13 mouse cellular contexts compared by ENCODE assay signal in genomic region chr4:57109543-57109942, GRCm38 (mm10).
"Had no signal": no experiment of that assay in that cellular context is flagged by ENCODE, and none has a peak within 500 bp of the region (broad histone marks: within the 10 kb centered on the region; RNA-seq: fewer than 3 reads in every experiment).

No protein-coding gene starts in this region.

- H3K27ac ChIP-seq: layer of hippocampus, adult 2 months; limb, embryonic 13.5 days; liver, embryonic 14.5 days; midbrain, embryonic 12.5 days had no signal

- H3K4me2 ChIP-seq: limb, embryonic 13.5 days; midbrain, embryonic 12.5 days had no signal

- H3K4me1 ChIP-seq: midbrain, embryonic 12.5 days had no signal

- H3K4me3 ChIP-seq: layer of hippocampus, adult 2 months; limb, embryonic 13.5 days; midbrain, embryonic 12.5 days had no signal

- H3K9ac ChIP-seq: limb, embryonic 13.5 days; liver, embryonic 14.5 days; midbrain, embryonic 12.5 days had no signal

- H3K9me3 ChIP-seq: limb, embryonic 13.5 days; midbrain, embryonic 12.5 days had no signal

- H3K36me3 ChIP-seq: limb, embryonic 13.5 days; midbrain, embryonic 12.5 days had no signal

- H3K27me3 ChIP-seq: limb, embryonic 13.5 days; midbrain, embryonic 12.5 days had no signal

- DNase-seq: kidney, adult 18-20 months; kidney, postnatal 10 days; kidney, postnatal 4 days; left cerebral cortex, postnatal 4 days; lung, adult 18-20 months; right cerebral cortex, postnatal 4 days; spleen, adult 18-20 months; thymus, adult 2 months; thymus, postnatal 36 days had no signal
